Mouse (Mus musculus): ENCODE data around the gene Clmp.

- TF ChIP-seq CTCF (IDR thresholded peaks at IDR 0.05; ENCODE audit: extremely low read depth, insufficient read depth, insufficient read length, insufficient replicate concordance), result no peak
- no peak for TF ChIP-seq POLR2A (IDR thresholded peaks at IDR 0.05; ENCODE audit: low read depth, low read length)
Observed at GRCm38 (mm10) chr9:40794926-40795325, 109.2 kb downstream of the Clmp start.
